Mouse (Mus musculus) CH12.LX (cell line): ENCODE results near the gene Sgms1.

Source experiments
- CTCF ChIP-seq, 2 experiments: IDR thresholded peaks in 1 of 2; conservative IDR thresholded peaks in 1 of 2; 2 replicates each; pipeline ENCODE4 v1.5.1; 2011 to 2012; ENCODE audit warnings: low read depth in 2 of 2, low read length in 2 of 2, improper control_type of control experiment in 1 of 2, inconsistent platforms in 1 of 2, mild to moderate bottlenecking in 1 of 2, moderate library complexity in 1 of 2
- ETS1 ChIP-seq: conservative IDR thresholded peaks from 2 replicates; pipeline ENCODE4 v1.6.1; 2012; ENCODE audit warnings: low read depth, mild to moderate bottlenecking, inconsistent platforms, low read length, improper control_type of control experiment, moderate library complexity
- HCFC1 ChIP-seq: IDR thresholded peaks from 2 replicates; pipeline ENCODE4 v1.6.1; 2012; ENCODE audit warnings: low read depth, mild to moderate bottlenecking, inconsistent platforms, low read length, improper control_type of control experiment
- IRF4 ChIP-seq: IDR thresholded peaks from 2 replicates; pipeline ENCODE4 v1.6.1; 2014; ENCODE audit warnings: low read depth, mild to moderate bottlenecking, inconsistent platforms, low read length, improper control_type of control experiment
- KAT2A ChIP-seq: IDR thresholded peaks from 2 replicates; pipeline ENCODE4 v1.6.1; 2012; ENCODE audit warnings: low read length, improper control_type of control experiment, inconsistent platforms; ENCODE audit not compliant: insufficient replicate concordance
- MXI1 ChIP-seq: IDR thresholded peaks from 2 replicates; pipeline ENCODE4 v1.6.1; 2011; ENCODE audit warnings: mild to moderate bottlenecking, low read depth, low read length, improper control_type of control experiment
- NRF1 ChIP-seq: IDR thresholded peaks from 2 replicates; pipeline ENCODE4 v1.6.1; 2014; ENCODE audit warnings: low read depth, mild to moderate bottlenecking, inconsistent platforms, low read length, improper control_type of control experiment, moderate library complexity
- POLR2A ChIP-seq: IDR thresholded peaks from 2 replicates; pipeline ENCODE4 v1.6.1; 2011; ENCODE audit warnings: low read depth, mild to moderate bottlenecking, improper control_type of control experiment, low read length
- RCOR1 ChIP-seq: conservative IDR thresholded peaks from 2 replicates; pipeline ENCODE4 v1.6.1; 2012; ENCODE audit warnings: low read depth, mild to moderate bottlenecking, inconsistent platforms, low read length, improper control_type of control experiment
- SMC3 ChIP-seq: IDR thresholded peaks from 2 replicates; pipeline ENCODE4 v1.6.1; 2011; ENCODE audit warnings: low read depth, low read length, improper control_type of control experiment
- TBP ChIP-seq: conservative IDR thresholded peaks from 2 replicates; pipeline ENCODE4 v1.6.1; 2011; ENCODE audit warnings: low read depth, low read length, improper control_type of control experiment
- USF1 ChIP-seq: IDR thresholded peaks from 2 replicates; pipeline ENCODE4 v1.6.1; 2014; ENCODE audit warnings: low read depth, mild to moderate bottlenecking, inconsistent platforms, low read length, improper control_type of control experiment
- ZC3H11A ChIP-seq: IDR thresholded peaks from 2 replicates; pipeline ENCODE4 v1.6.1; 2012; ENCODE audit warnings: low read depth, mild to moderate bottlenecking, inconsistent platforms, low read length, improper control_type of control experiment

DNA sequence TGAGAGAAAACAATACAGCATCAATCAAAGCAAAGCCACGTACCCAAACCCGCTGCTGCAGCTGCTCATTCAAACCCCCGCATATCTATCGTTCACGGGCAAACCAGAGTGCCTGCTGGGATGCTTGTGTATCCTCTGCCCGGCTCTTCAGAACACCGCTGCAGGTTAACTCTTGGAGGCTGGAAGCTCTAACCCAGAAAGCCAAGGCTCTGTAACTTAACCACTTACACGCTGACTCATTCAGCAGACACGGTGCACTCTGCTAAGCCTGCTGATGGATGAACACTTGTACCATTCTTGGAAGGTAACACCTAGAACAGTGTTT, 286.6 kb downstream of the Sgms1 start:
- TF ChIP-seq NRF1, result no peak
- no peak for TF ChIP-seq CTCF (conservative IDR thresholded peaks at IDR 0.05 in 1 of 2, IDR thresholded peaks at IDR 0.05 in 1 of 2; ENCODE audit: low read depth in 2 of 2, low read length in 2 of 2)
- TF ChIP-seq POLR2A, result no peak
- no peak for TF ChIP-seq ZC3H11A
- no peak for TF ChIP-seq HCFC1
- TF ChIP-seq SMC3, result no peak
- TF ChIP-seq KAT2A, result no peak
- TF ChIP-seq USF1, result no peak
- no peak for TF ChIP-seq RCOR1
- TF ChIP-seq MXI1, result no peak
- no peak for TF ChIP-seq IRF4
- TF ChIP-seq TBP, result no peak
- TF ChIP-seq ETS1, result no peak
